Mouse (Mus musculus): ENCODE results near the gene Olfr874. TPM values are rescaled to one million over a fixed set of nuclear protein-coding genes. Genes with fewer than 3 reads are reported as not detected.
"Not testable (repeated sequence)": the region's sequence is repeated elsewhere in the genome, so short reads cannot be mapped to it uniquely, and the experiment has no call there.

Gene Olfr874
- total and polyA plus RNA-seq, 2 experiments from 2014 or later, result not detected

DNA sequence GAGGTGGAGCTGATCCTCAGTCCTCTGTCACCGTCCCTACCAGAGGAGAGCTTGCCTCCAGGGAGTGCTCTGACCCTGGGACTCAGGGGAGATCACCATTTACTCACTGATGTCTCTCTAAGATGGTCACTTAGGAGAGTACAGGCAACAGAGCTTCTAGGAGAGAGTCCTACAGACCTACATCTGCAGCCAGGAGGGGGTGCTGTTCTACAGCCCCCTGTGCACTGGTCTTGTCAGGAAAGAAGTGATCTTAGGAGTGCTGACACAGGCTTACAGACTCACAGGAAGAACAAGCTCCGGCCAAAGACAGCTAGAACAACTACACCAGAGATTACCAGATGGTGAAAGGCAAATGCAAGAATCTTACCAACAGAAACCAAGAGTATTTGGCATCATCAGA lies 17.6 kb downstream of the Olfr874 start:
- no peak for DNase-seq (ENCODE audit: low spot score)
- Histone ChIP-seq H3K4me3 (ENCODE audit: low read length) (no peak overlapping the region), H3K27ac (no peak overlapping the region), H3K4me2 (ENCODE audit: low read depth, low read length) (no peak overlapping the region), H3K9me3 (ENCODE audit: low read length) (no peaks in the 10 kb centered on the region), H3K4me1 (ENCODE audit: insufficient read depth, low read length) (no peaks in the 10 kb centered on the region), H3K36me3 (ENCODE audit: insufficient read depth, low read length) (no peaks in the 10 kb centered on the region), H3K9ac (replicated peaks; ENCODE audit: low read length) (no peak overlapping the region), H3K27me3 (ENCODE audit: insufficient read depth, low read length) (no peaks in the 10 kb centered on the region)
- ATAC-seq, result no peak
- peak; percentile 32; the same call in 1 of the 2 replicates for TF ChIP-seq CTCF (IDR thresholded peaks at IDR 0.05; ENCODE audit: low read depth)
- 71% methylated on average over 2 of the region's 2 CpGs for WGBS

DNA sequence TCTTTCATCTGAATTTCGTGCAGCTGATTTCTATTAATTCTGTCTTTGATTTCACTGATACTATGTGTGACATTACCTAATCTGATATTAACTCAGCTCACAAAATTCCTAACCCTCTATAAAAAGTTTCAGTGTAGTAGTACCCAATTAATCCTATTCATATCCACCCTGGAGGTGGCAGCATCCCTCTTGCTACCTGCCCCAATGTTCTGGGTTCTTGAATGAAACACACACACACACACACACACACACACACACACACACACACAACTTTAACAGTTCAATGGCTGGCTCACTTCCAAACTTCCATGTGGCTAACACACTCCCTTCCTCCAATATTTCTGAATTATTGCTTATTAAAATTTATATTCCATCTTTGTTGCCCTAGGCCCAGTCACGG lies 25.8 kb downstream of the Olfr874 start:
- H3K27me3 ChIP-seq (ENCODE audit: insufficient read depth, low read length), result no peaks in the 10 kb centered on the region
- DNase-seq (ENCODE audit: low spot score), result no peak
- H3K4me1 ChIP-seq (ENCODE audit: insufficient read depth, low read length), result no peaks in the 10 kb centered on the region
- no peaks in the 10 kb centered on the region for H3K36me3 ChIP-seq (ENCODE audit: insufficient read depth, low read length)
- H3K4me3 ChIP-seq (ENCODE audit: low read length), result no peak overlapping the region
- H3K4me2 ChIP-seq (ENCODE audit: low read depth, low read length), result no peak overlapping the region
- WGBS, result 80% methylated on average over 2 of the region's 2 CpGs
- no peak overlapping the region for H3K9ac ChIP-seq (replicated peaks; ENCODE audit: low read length)
- no peak for ATAC-seq
- H3K27ac ChIP-seq, result no peak overlapping the region
- no peak for TF ChIP-seq CTCF (IDR thresholded peaks at IDR 0.05; ENCODE audit: low read depth)
- no peaks in the 10 kb centered on the region for H3K9me3 ChIP-seq (ENCODE audit: low read length)

DNA sequence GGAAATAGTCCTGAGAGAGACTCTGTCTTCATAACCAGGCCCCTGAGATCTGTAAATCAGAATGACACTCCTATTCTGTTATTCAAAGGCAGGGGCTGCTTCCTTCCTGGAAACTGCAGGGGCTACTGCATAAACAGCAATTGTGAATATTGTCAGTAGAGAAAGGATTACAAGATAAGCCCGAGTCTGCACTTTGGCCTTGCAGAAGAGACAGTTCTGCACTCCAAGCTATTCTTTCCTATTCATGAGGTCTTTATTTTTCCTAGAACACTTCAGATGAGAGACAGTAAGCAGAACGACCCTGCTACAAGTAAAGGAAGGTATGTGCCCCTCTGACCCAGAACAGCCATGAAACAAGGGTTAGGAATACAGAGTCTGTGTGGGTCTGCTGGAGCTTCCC lies 26.9 kb downstream of the Olfr874 start, which contains the start of gene Olfr875:
TSS of gene Olfr875 (plus strand) at position 99 of the 400 bp plus-strand sequence.
- H3K9ac ChIP-seq (replicated peaks; ENCODE audit: low read length), result no peak within 1 kb of the TSS
- DNase-seq (ENCODE audit: low spot score), result no peak
- H3K9me3 ChIP-seq (ENCODE audit: low read length), result no peaks in the 10 kb centered on the region
- 35% methylated on average over 2 of the region's 2 CpGs for WGBS
- no peak within 1 kb of the TSS for H3K4me2 ChIP-seq (ENCODE audit: low read depth, low read length)
- no peak for ATAC-seq
- H3K36me3 ChIP-seq (ENCODE audit: insufficient read depth, low read length), result no peaks in the 10 kb centered on the region
- TF ChIP-seq CTCF (IDR thresholded peaks at IDR 0.05; ENCODE audit: low read depth), result no peak
- no peaks in the 10 kb centered on the region for H3K27me3 ChIP-seq (ENCODE audit: insufficient read depth, low read length)
- H3K4me1 ChIP-seq (ENCODE audit: insufficient read depth, low read length), result no peaks in the 10 kb centered on the region
- H3K4me3 ChIP-seq (ENCODE audit: low read length), result no peak within 1 kb of the TSS
- H3K27ac ChIP-seq, result no peak within 1 kb of the TSS

DNA sequence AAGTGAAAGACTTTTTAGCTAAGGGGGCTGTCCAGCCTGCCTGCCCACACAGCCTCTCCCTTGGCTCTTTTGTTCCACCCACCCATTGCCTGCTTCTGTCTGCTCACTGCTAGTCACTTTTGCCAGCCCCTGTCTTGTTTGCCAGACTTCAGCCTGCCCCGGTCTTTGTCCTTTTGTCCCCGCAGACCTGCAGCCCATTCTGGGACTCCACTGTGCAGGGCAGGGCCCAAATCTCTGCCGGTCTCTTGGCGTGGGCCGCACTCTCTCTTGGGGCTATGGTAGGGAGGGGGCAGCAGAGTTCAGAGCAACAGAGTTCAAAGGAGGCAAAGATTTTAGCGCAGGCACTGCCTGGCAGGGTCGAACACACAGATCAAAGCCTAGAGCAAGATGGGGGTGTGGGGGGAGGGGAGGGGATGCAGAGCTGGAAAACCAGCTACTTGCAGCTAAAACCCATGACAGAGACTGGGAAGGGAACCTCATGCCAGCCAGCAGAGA lies 37.9 kb downstream of the Olfr874 start:
- Histone ChIP-seq H3K4me2 (ENCODE audit: low read depth, low read length) (peak overlapping the region; percentile 58), H3K4me3 (ENCODE audit: low read length) (peak overlapping the region; percentile 23), H3K36me3 (ENCODE audit: insufficient read depth, low read length) (no peaks in the 10 kb centered on the region), H3K27me3 (ENCODE audit: insufficient read depth, low read length) (no peaks in the 10 kb centered on the region), H3K4me1 (ENCODE audit: insufficient read depth, low read length) (peaks cover 5% of the 10 kb centered on the region; the same call in 1 of the 2 replicates), H3K9ac (replicated peaks; ENCODE audit: low read length) (no peak overlapping the region; the same call in 1 of the 2 replicates), H3K9me3 (ENCODE audit: low read length) (no peaks in the 10 kb centered on the region), H3K27ac (peak overlapping the region; percentile 46; the same call in 1 of the 2 replicates)
- no peak for TF ChIP-seq CTCF (IDR thresholded peaks at IDR 0.05; ENCODE audit: low read depth)
- peak; percentile 57 for DNase-seq (ENCODE audit: low spot score)
- WGBS, result 1% methylated on average over 7 of the region's 7 CpGs
- ATAC-seq, result peak; percentile 91

DNA sequence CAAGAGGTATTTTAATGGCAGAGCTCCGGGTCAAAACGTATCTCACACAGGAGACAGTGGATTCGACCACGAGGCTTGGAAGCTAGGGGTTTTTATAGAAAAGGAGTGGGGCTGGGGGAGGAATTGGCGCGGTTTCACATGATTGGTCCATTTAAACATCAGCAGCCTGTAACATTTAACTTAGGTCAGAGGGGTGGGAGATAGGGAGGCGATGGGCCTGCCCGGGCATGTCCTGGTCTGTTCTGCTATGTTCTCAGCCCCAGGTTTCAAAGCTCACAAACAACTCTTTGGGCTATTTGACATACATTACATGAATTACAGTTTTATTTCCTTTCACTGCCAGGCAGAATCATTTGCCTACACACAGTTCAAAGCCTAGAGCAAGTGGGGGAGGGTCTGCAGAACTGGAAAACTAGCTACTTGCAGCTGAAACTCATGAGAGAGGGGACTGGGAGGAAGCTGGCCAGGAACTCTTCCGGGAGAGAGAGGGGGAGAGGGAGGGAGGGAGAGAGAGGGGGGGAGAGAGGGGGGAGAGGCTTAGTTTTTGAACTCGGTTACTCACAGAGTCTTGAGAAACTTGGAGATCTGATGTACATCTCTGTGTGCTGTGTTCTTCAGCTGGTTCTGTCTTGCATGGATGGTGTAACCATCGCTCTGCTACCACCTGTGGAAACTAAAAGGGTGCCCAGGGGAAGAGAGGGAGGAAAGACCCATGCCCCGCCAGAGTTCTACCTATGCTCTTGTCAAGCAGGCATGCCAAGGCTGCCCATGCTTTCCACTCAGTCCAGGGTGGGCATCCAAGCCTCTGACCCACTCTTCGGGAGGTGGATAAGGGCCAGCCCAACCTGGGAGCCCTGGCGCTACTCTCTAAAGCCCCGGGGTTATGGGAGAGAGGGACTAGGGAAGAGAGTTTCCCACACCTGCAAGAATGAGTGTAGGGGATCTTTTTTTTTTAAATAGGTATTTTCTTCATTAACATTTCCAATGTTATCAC lies 38.8 kb downstream of the Olfr874 start:
- ATAC-seq, result peak; percentile 61; the same call in 1 of the 2 replicates
- Histone ChIP-seq H3K27ac (peak overlapping the region; percentile 46; the same call in 1 of the 2 replicates), H3K4me2 (ENCODE audit: low read depth, low read length) (peak overlapping the region; percentile 58)
- H3K9me3 ChIP-seq (ENCODE audit: low read length); H3K4me3 ChIP-seq (ENCODE audit: low read length); H3K9ac ChIP-seq (replicated peaks; ENCODE audit: low read length); H3K4me1 ChIP-seq (ENCODE audit: insufficient read depth, low read length); H3K27me3 ChIP-seq (ENCODE audit: insufficient read depth, low read length); H3K36me3 ChIP-seq (ENCODE audit: insufficient read depth, low read length): not testable (repeated sequence)
- 56% methylated on average over 10 of the region's 15 CpGs for WGBS
- peak; percentile 8 for DNase-seq (ENCODE audit: low spot score)

DNA sequence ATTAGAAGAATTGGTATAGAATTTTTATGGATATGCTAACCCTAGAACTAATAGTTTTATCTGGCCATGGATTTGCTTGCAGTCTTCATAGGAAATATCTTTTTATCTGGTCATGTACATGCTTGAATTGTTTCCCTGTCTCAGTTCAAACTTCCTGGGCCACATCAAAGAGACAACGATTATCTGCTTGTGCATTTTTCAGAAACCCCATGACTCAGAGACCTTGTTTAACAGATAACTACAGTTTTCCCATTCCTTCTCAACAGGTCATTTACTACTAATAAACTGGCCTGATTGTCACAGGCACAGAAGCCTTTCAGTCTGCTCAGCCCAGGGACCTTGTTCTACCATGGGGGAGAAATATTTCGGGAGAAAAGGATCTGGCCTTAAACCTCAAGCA lies 41.5 kb downstream of the Olfr874 start:
- H3K4me2 ChIP-seq (ENCODE audit: low read depth, low read length), result no peak overlapping the region
- no peak overlapping the region for H3K4me3 ChIP-seq (ENCODE audit: low read length)
- H3K36me3 ChIP-seq (ENCODE audit: insufficient read depth, low read length), result no peaks in the 10 kb centered on the region
- H3K27ac ChIP-seq, result no peak overlapping the region
- no peaks in the 10 kb centered on the region for H3K27me3 ChIP-seq (ENCODE audit: insufficient read depth, low read length)
- DNase-seq (ENCODE audit: low spot score), result no peak
- 92% methylated on average over 2 of the region's 2 CpGs for WGBS
- peaks cover 5% of the 10 kb centered on the region; the same call in 1 of the 2 replicates for H3K4me1 ChIP-seq (ENCODE audit: insufficient read depth, low read length)
- TF ChIP-seq CTCF (IDR thresholded peaks at IDR 0.05; ENCODE audit: low read depth), result no peak
- H3K9me3 ChIP-seq (ENCODE audit: low read length), result no peaks in the 10 kb centered on the region
- no peak for ATAC-seq
- no peak overlapping the region for H3K9ac ChIP-seq (replicated peaks; ENCODE audit: low read length)

Other genes with a start within 250 kb of the Olfr874 start
- gene Esam, start 217.0 kb upstream of the Olfr874 start, total RNA-seq (2014; rRNA removed), result 34.2 and 43.7 TPM in 2 replicates
- gene Esam, start 217.0 kb upstream of the Olfr874 start, polyA plus RNA-seq (2015; fragmentation: Nextera tagmentation; extraction: Ambion mirVana), result 36.1 and 37.9 TPM in 2 replicates
- gene Vsig2, start 205.9 kb upstream of the Olfr874 start, total RNA-seq (2014; rRNA removed), result 3.0 and 3.9 TPM in 2 replicates
- 1.3 and 1.6 TPM in 2 replicates for gene Vsig2, start 205.9 kb upstream of the Olfr874 start, polyA plus RNA-seq (2015; fragmentation: Nextera tagmentation; extraction: Ambion mirVana)
- 6.0 and 8.3 TPM in 2 replicates for gene Nrgn, start 192.2 kb upstream of the Olfr874 start, total RNA-seq (2014; rRNA removed)
- gene Nrgn, start 192.2 kb upstream of the Olfr874 start, polyA plus RNA-seq (2015; fragmentation: Nextera tagmentation; extraction: Ambion mirVana), result 11.9 and 15.4 TPM in 2 replicates
- 9.7 and 18.7 TPM in 2 replicates for gene Siae, start 189.4 kb upstream of the Olfr874 start, total RNA-seq (2014; rRNA removed)
- 12.5 and 15.5 TPM in 2 replicates for gene Siae, start 189.4 kb upstream of the Olfr874 start, polyA plus RNA-seq (2015; fragmentation: Nextera tagmentation; extraction: Ambion mirVana)
- 4.2 TPM in 1 of 2 replicates, not detected in the other for gene Spa17, start 131.4 kb upstream of the Olfr874 start, total RNA-seq (2014; rRNA removed)
- gene Spa17, start 131.4 kb upstream of the Olfr874 start, polyA plus RNA-seq (2015; fragmentation: Nextera tagmentation; extraction: Ambion mirVana), result 11.6 and 13.9 TPM in 2 replicates
- 44.5 and 45.6 TPM in 2 replicates for gene Tbrg1, start 87.8 kb upstream of the Olfr874 start, total RNA-seq (2014; rRNA removed)
- gene Tbrg1, start 87.8 kb upstream of the Olfr874 start, polyA plus RNA-seq (2015; fragmentation: Nextera tagmentation; extraction: Ambion mirVana), result 82.9 and 87.7 TPM in 2 replicates
- gene Panx3, start 75.9 kb upstream of the Olfr874 start, total RNA-seq (2014; rRNA removed), result not detected in 2 replicates
- gene Panx3, start 75.9 kb upstream of the Olfr874 start, polyA plus RNA-seq (2015; fragmentation: Nextera tagmentation; extraction: Ambion mirVana), result 0.10 TPM in 1 of 2 replicates, not detected in the other
- gene Olfr160, start 28.9 kb upstream of the Olfr874 start, total RNA-seq (2014; rRNA removed), result not detected in 2 replicates
- gene Olfr160, start 28.9 kb upstream of the Olfr874 start, polyA plus RNA-seq (2015; fragmentation: Nextera tagmentation; extraction: Ambion mirVana), result not detected in 2 replicates
- gene Olfr875, start 26.8 kb downstream of the Olfr874 start, total RNA-seq (2014; rRNA removed), result not detected in 2 replicates
- gene Olfr875, start 26.8 kb downstream of the Olfr874 start, polyA plus RNA-seq (2015; fragmentation: Nextera tagmentation; extraction: Ambion mirVana), result not detected in 2 replicates
- not detected in 2 replicates for gene Olfr876, start 57.9 kb downstream of the Olfr874 start, total RNA-seq (2014; rRNA removed)
- not detected in 2 replicates for gene Olfr876, start 57.9 kb downstream of the Olfr874 start, polyA plus RNA-seq (2015; fragmentation: Nextera tagmentation; extraction: Ambion mirVana)
- gene Olfr877, start 109.2 kb downstream of the Olfr874 start, total RNA-seq (2014; rRNA removed), result not detected in 2 replicates
- gene Olfr877, start 109.2 kb downstream of the Olfr874 start, polyA plus RNA-seq (2015; fragmentation: Nextera tagmentation; extraction: Ambion mirVana), result not detected in 2 replicates
- gene Olfr145, start 151.6 kb downstream of the Olfr874 start, total RNA-seq (2014; rRNA removed), result not detected in 2 replicates
- gene Olfr145, start 151.6 kb downstream of the Olfr874 start, polyA plus RNA-seq (2015; fragmentation: Nextera tagmentation; extraction: Ambion mirVana), result not detected in 2 replicates
- gene Olfr878, start 172.7 kb downstream of the Olfr874 start, total RNA-seq (2014; rRNA removed), result not detected in 2 replicates
- gene Olfr878, start 172.7 kb downstream of the Olfr874 start, polyA plus RNA-seq (2015; fragmentation: Nextera tagmentation; extraction: Ambion mirVana), result not detected in 2 replicates
- not detected in 2 replicates for gene Olfr881, start 246.7 kb downstream of the Olfr874 start, total RNA-seq (2014; rRNA removed)
- gene Olfr881, start 246.7 kb downstream of the Olfr874 start, polyA plus RNA-seq (2015; fragmentation: Nextera tagmentation; extraction: Ambion mirVana), result not detected in 2 replicates

Measured in hindbrain, postnatal 0 days (tissue).